Mouse (Mus musculus): ENCODE data around the gene Ttll13.

GRCm38 (mm10) chr7:80213604-80214003 lies 32.6 kb upstream of the Ttll13 start:
- no peak for TF ChIP-seq CTCF (IDR thresholded peaks at IDR 0.05; ENCODE audit: low read depth, low read length)
- no peak for TF ChIP-seq GATA1 (IDR thresholded peaks at IDR 0.05; ENCODE audit: borderline replicate concordance, low read length)
- no peak for TF ChIP-seq TAL1 (conservative IDR thresholded peaks at IDR 0.05; ENCODE audit: low read depth, low read length)
- no peak for TF ChIP-seq GATA2 (IDR thresholded peaks at IDR 0.05; ENCODE audit: borderline replicate concordance, low read depth, low read length)
